ENCODE assay signal across 8 mouse cellular contexts in genomic region chr5:124529191-124529651, GRCm38 (mm10). TPM values are rescaled to one million over a fixed set of nuclear protein-coding genes. Genes with fewer than 3 reads are reported as not detected.
DNase-seq lines count a peak whose midpoint lies in the region; ATAC-seq lines count a peak whose summit lies in the region.

No protein-coding gene starts in this region.

- ATAC-seq in megakaryocyte, adult 5-6 weeks (ENCODE audit: poor library complexity, severe bottlenecking) = no peak
- ATAC-seq in limb, embryonic 13.5 days (ENCODE audit: low FRiP score, low read depth) = no peak
- ATAC-seq in neural tube, embryonic 14.5 days (ENCODE audit: low read depth) = no peak

- peak overlapping the region; percentile 81 for H3K9ac ChIP-seq in limb, embryonic 13.5 days
- 0 out of 2 replicates have a peak overlapping the region, but pooled peaks have one; percentile 32 for H3K9ac ChIP-seq in neural tube, embryonic 14.5 days (replicated peaks; ENCODE audit: low read depth, low read length)

- intact Hi-C loops in heart, postnatal 36 days (cut with DNase I) = loop anchor here (2.0 kb wide), 1 partner anchor 18 kb away; no protein-coding TSS in a partner anchor

- peaks cover 61% of the 10 kb centered on the region for H3K4me1 ChIP-seq in megakaryocyte, embryonic 14.5 days
- H3K4me1 ChIP-seq in limb, embryonic 13.5 days = peaks cover 44% of the 10 kb centered on the region
- peaks cover 26% of the 10 kb centered on the region; the same call in 1 of the 2 replicates for H3K4me1 ChIP-seq in neural tube, embryonic 14.5 days (ENCODE audit: control insufficient read depth, insufficient read depth, low read length)

- peak; percentile 47 to 61 for DNase-seq in heart, postnatal 36 days
- DNase-seq in urinary bladder, postnatal 14 days (ENCODE audit: low spot score) = no peak
- no peak for DNase-seq in frontal cortex, postnatal 14 days (ENCODE audit: low spot score in 2 of 2)
- no peak for DNase-seq in urinary bladder, postnatal 25 days (ENCODE audit: low spot score)

- peaks cover 59% of the 10 kb centered on the region for H3K27me3 ChIP-seq in megakaryocyte, embryonic 14.5 days (replicated peaks)
- no peaks in the 10 kb centered on the region for H3K27me3 ChIP-seq in limb, embryonic 13.5 days
- no peaks in the 10 kb centered on the region for H3K27me3 ChIP-seq in neural tube, embryonic 14.5 days (ENCODE audit: control insufficient read depth, insufficient read depth, low read length)

- H3K4me3 ChIP-seq in megakaryocyte, embryonic 14.5 days (replicated peaks) = peak overlapping the region; percentile 59
- peak overlapping the region; percentile 80 for H3K4me3 ChIP-seq in limb, embryonic 13.5 days
- H3K4me3 ChIP-seq in neural tube, embryonic 14.5 days (ENCODE audit: low read depth, low read length) = peak overlapping the region; percentile 77; the same call in 1 of the 2 replicates

- H3K36me3 ChIP-seq in megakaryocyte, embryonic 14.5 days (replicated peaks; ENCODE audit: low read length) = no peaks in the 10 kb centered on the region
- H3K36me3 ChIP-seq in limb, embryonic 13.5 days = peaks cover 24% of the 10 kb centered on the region
- H3K36me3 ChIP-seq in neural tube, embryonic 14.5 days (ENCODE audit: control insufficient read depth, insufficient read depth, low read length) = no peaks in the 10 kb centered on the region

- peak overlapping the region; percentile 94 for H3K4me2 ChIP-seq in limb, embryonic 13.5 days (replicated peaks)
- peak overlapping the region; percentile 63; the same call in 1 of the 2 replicates for H3K4me2 ChIP-seq in neural tube, embryonic 14.5 days (ENCODE audit: low read depth, low read length)

- 15% methylated on average over 8 of the region's 8 CpGs for WGBS in limb, embryonic 13.5 days
- 27% methylated on average over 8 of the region's 8 CpGs for WGBS in neural tube, embryonic 14.5 days

- H3K9me3 ChIP-seq in megakaryocyte, embryonic 14.5 days = no peaks in the 10 kb centered on the region
- H3K9me3 ChIP-seq in limb, embryonic 13.5 days = no peaks in the 10 kb centered on the region
- no peaks in the 10 kb centered on the region for H3K9me3 ChIP-seq in neural tube, embryonic 14.5 days (ENCODE audit: control insufficient read depth, low read length)

- H3K27ac ChIP-seq in limb, embryonic 13.5 days = peak overlapping the region; percentile 58; the same call in 1 of the 2 replicates
- no peak overlapping the region for H3K27ac ChIP-seq in neural tube, embryonic 14.5 days (ENCODE audit: low read depth, low read length)

RNA-seq across cellular contexts. Expression of gene Rilpl1, which starts 2.0 kb away (rescaled TPM):
- 0.75 and 11.4 TPM in 2 replicates for polyA plus RNA-seq in megakaryocyte, embryonic 14.5 days (2012; ENCODE audit: insufficient read depth, low replicate concordance)
- total RNA-seq in megakaryocyte, adult 5-6 weeks (2015) = 0.75 and 1.2 TPM in 2 replicates
- 0.48 and 0.65 TPM in 2 replicates for total RNA-seq in megakaryocyte, adult 5-6 weeks (2017)
- 100 to 1,000 TPM; 209 to 229 TPM for total RNA-seq in heart, postnatal 36 days (2021)
- polyA plus RNA-seq in limb, embryonic 13.5 days (2015; fragmentation: Nextera tagmentation; extraction: Ambion mirVana) = 26.0 and 27.8 TPM in 2 replicates
- polyA plus RNA-seq in neural tube, embryonic 14.5 days (2014; fragmentation: Nextera tagmentation; extraction: Ambion mirVana) = 11.0 and 14.4 TPM in 2 replicates

RNA-seq across cellular contexts. Expression of gene Tmed2, which starts 11.3 kb away (rescaled TPM):
- 72.2 and 125 TPM in 2 replicates for polyA plus RNA-seq in megakaryocyte, embryonic 14.5 days (2012; ENCODE audit: insufficient read depth, low replicate concordance)
- total RNA-seq in megakaryocyte, adult 5-6 weeks (2015) = 561 and 605 TPM in 2 replicates
- total RNA-seq in megakaryocyte, adult 5-6 weeks (2017) = 974 and 1,002 TPM in 2 replicates
- total RNA-seq in heart, postnatal 36 days (2021) = 100 to 1,000 TPM; 174 to 177 TPM
- polyA plus RNA-seq in limb, embryonic 13.5 days (2015; fragmentation: Nextera tagmentation; extraction: Ambion mirVana) = 590 and 600 TPM in 2 replicates
- 368 and 376 TPM in 2 replicates for polyA plus RNA-seq in neural tube, embryonic 14.5 days (2014; fragmentation: Nextera tagmentation; extraction: Ambion mirVana)

RNA-seq across cellular contexts. Expression of gene Ddx55, which starts 23.4 kb away (rescaled TPM):
- 4.6 and 7.1 TPM in 2 replicates for polyA plus RNA-seq in megakaryocyte, embryonic 14.5 days (2012; ENCODE audit: insufficient read depth, low replicate concordance)
- total RNA-seq in megakaryocyte, adult 5-6 weeks (2015) = 6.5 and 7.7 TPM in 2 replicates
- total RNA-seq in megakaryocyte, adult 5-6 weeks (2017) = 7.2 and 15.1 TPM in 2 replicates
- 1 to 10 TPM; 4.0 to 6.1 TPM for total RNA-seq in heart, postnatal 36 days (2021)
- 17.5 and 17.8 TPM in 2 replicates for polyA plus RNA-seq in limb, embryonic 13.5 days (2015; fragmentation: Nextera tagmentation; extraction: Ambion mirVana)
- polyA plus RNA-seq in neural tube, embryonic 14.5 days (2014; fragmentation: Nextera tagmentation; extraction: Ambion mirVana) = 24.9 and 30.4 TPM in 2 replicates

RNA-seq across cellular contexts. Expression of gene Snrnp35, which starts 46.3 kb away (rescaled TPM):
- 8.7 and 27.1 TPM in 2 replicates for polyA plus RNA-seq in megakaryocyte, embryonic 14.5 days (2012; ENCODE audit: insufficient read depth, low replicate concordance)
- total RNA-seq in megakaryocyte, adult 5-6 weeks (2015) = 3.8 and 5.7 TPM in 2 replicates
- 10.6 and 12.0 TPM in 2 replicates for total RNA-seq in megakaryocyte, adult 5-6 weeks (2017)
- 10 to 100 TPM in 1 of 2 experiments, 1 to 10 TPM in 1; 9.7 to 18.2 TPM for total RNA-seq in heart, postnatal 36 days (2021)
- 24.3 and 28.2 TPM in 2 replicates for polyA plus RNA-seq in limb, embryonic 13.5 days (2015; fragmentation: Nextera tagmentation; extraction: Ambion mirVana)
- polyA plus RNA-seq in neural tube, embryonic 14.5 days (2014; fragmentation: Nextera tagmentation; extraction: Ambion mirVana) = 8.9 and 12.0 TPM in 2 replicates

RNA-seq across cellular contexts. Expression of gene Eif2b1, which starts 49.7 kb away (rescaled TPM):
- polyA plus RNA-seq in megakaryocyte, embryonic 14.5 days (2012; ENCODE audit: insufficient read depth, low replicate concordance) = 8.4 and 10.9 TPM in 2 replicates
- total RNA-seq in megakaryocyte, adult 5-6 weeks (2015) = 24.8 and 28.0 TPM in 2 replicates
- total RNA-seq in megakaryocyte, adult 5-6 weeks (2017) = 15.6 and 20.0 TPM in 2 replicates
- total RNA-seq in heart, postnatal 36 days (2021) = 10 to 100 TPM; 26.6 to 33.0 TPM
- polyA plus RNA-seq in limb, embryonic 13.5 days (2015; fragmentation: Nextera tagmentation; extraction: Ambion mirVana) = 67.9 and 76.0 TPM in 2 replicates
- polyA plus RNA-seq in neural tube, embryonic 14.5 days (2014; fragmentation: Nextera tagmentation; extraction: Ambion mirVana) = 67.8 and 78.8 TPM in 2 replicates

Comparison
In these comparisons a context has a peak if more than half of its experiments do, and no peak if none do; other contexts are left out.
1. DNase-seq: peak in heart, postnatal 36 days (2 of 2); none in urinary bladder, postnatal 14 days (single experiment), frontal cortex, postnatal 14 days (0 of 2) and urinary bladder, postnatal 25 days (single experiment).
2. Peak in every context shown above with its lines, with median percentiles within 50 percentile points of each other: H3K4me3 ChIP-seq.